Mouse (Mus musculus) neural tube, embryonic 15.5 days (tissue): ENCODE data around the gene Gpx3. TPM values are rescaled to one million over a fixed set of nuclear protein-coding genes. Genes with fewer than 3 reads are reported as not detected.
"Not testable (repeated sequence)": the region's sequence is repeated elsewhere in the genome, so short reads cannot be mapped to it uniquely, and the experiment has no call there.

ENCODE experiments used
- ATAC-seq: fragments of 200-750 bp; cut with Nextera tagmentation; 2 replicates; pipeline ENCODE4 v1.8.0; 2017; ENCODE audit warnings: mild to moderate bottlenecking, moderate TSS enrichment, moderate library complexity; ENCODE audit not compliant: low FRiP score
- H3K27ac ChIP-seq: fragments of 300-500 bp; sonication (generic); replicated peaks from 2 replicates; pipeline ENCODE4 v1.5.1; 2015; ENCODE audit warnings: mild to moderate bottlenecking, inconsistent platforms
- H3K27me3 ChIP-seq: fragments of 300-500 bp; sonication (generic); replicated peaks from 2 replicates; pipeline ENCODE4 v1.6.1; 2015; ENCODE audit warnings: inconsistent platforms
- H3K36me3 ChIP-seq: fragments of 300-500 bp; sonication (generic); 2 replicates; pipeline ENCODE4 v1.6.1; 2015; ENCODE audit warnings: inconsistent platforms
- H3K4me1 ChIP-seq: fragments of 300-500 bp; sonication (generic); 2 replicates; pipeline ENCODE4 v1.6.1; 2015; ENCODE audit warnings: inconsistent platforms
- H3K4me2 ChIP-seq: fragments of 300-500 bp; sonication (generic); 2 replicates; pipeline ENCODE4 v1.6.1; 2015; ENCODE audit warnings: inconsistent platforms, mild to moderate bottlenecking, moderate library complexity
- H3K4me3 ChIP-seq: fragments of 300-500 bp; sonication (generic); replicated peaks from 2 replicates; pipeline ENCODE4 v1.5.1; 2015; ENCODE audit warnings: mild to moderate bottlenecking, inconsistent platforms
- H3K9ac ChIP-seq: fragments of 300-500 bp; sonication (generic); replicated peaks from 2 replicates; pipeline ENCODE4 v1.6.1; 2015; ENCODE audit warnings: mild to moderate bottlenecking, inconsistent platforms
- H3K9me3 ChIP-seq: fragments of 300-500 bp; sonication (generic); replicated peaks from 2 replicates; pipeline ENCODE4 v1.6.1; 2016; ENCODE audit warnings: inconsistent platforms
- WGBS: fragments of 180-500 bp; shearing (Covaris S2); methylation state at CpG from one replicate; pipeline ENCODE4 v1.1.7; 2015; ENCODE audit warnings: mixed read lengths; 5-methylcytosine and 5-hydroxymethylcytosine counted together
- polyA plus RNA-seq: library from polyadenylated mRNA; unstranded; fragments of >200 nt; fragmentation: Nextera tagmentation; extraction: Ambion mirVana; gene quantifications from 2 replicates; pipeline ENCODE4 v1.2.1, GENCODE M21; 2015

Gpx3 gene
- polyA plus RNA-seq, 1 experiment from 2014 or later, result 69.2 TPM

DNA sequence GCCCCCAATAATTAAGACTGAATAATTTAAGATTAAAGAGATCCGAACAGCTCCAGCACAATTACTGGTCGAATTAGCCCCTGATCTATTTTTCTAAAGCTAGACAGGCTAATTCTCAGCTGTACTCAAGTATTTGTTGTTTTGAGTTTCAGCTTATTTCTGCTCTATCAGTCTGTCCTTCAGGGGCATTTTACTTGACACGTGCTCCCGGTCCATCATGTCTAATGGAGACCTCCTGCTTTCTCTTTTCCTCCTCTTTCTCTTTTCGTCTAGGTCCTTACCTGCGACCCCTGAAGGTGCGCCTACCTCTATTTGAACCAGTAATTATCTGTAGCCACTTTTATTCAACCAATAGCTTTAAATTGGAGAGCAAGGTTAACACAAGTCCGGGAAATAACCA is 52.5 kb downstream of the Gpx3 start:
- Histone ChIP-seq H3K9ac (no peak overlapping the region), H3K36me3 (no peaks in the 10 kb centered on the region), H3K4me1 (peaks cover 24% of the 10 kb centered on the region), H3K27me3 (0 out of 2 replicates have a peak, but pooled peaks cover 3% of the 10 kb centered on the region), H3K4me3 (no peak overlapping the region), H3K9me3 (no peaks in the 10 kb centered on the region), H3K27ac (no peak overlapping the region), H3K4me2 (peak overlapping the region; percentile 72; the same call in 1 of the 2 replicates)
- no peak for ATAC-seq
- 83% methylated on average over 8 of the region's 8 CpGs for WGBS

DNA sequence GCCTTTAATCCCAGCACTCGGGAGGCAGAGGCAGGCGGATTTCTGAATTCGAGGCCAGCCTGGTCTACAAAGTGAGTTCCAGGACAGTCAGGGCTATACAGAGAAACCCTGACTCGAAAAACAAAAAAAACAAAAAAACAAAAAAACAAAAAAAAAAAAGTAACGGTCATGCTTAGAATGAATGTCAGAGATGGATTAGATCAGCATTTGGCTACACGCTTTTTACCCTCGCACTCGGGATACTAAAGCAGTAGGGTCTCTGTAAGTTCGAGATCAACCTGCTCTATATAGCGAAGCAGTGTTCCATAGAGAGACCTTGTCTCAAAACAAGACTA is 53.1 kb downstream of the Gpx3 start:
- Histone ChIP-seq H3K4me2 (peak overlapping the region; percentile 72), H3K27ac (peak overlapping the region; percentile 87), H3K9ac (peak overlapping the region; percentile 66), H3K4me1 (peaks cover 24% of the 10 kb centered on the region), H3K4me3 (peak overlapping the region; percentile 58)
- not testable (repeated sequence) for ATAC-seq, H3K9me3 ChIP-seq, H3K36me3 ChIP-seq, H3K27me3 ChIP-seq
- WGBS, result 45% methylated on average over 10 of the region's 10 CpGs

DNA sequence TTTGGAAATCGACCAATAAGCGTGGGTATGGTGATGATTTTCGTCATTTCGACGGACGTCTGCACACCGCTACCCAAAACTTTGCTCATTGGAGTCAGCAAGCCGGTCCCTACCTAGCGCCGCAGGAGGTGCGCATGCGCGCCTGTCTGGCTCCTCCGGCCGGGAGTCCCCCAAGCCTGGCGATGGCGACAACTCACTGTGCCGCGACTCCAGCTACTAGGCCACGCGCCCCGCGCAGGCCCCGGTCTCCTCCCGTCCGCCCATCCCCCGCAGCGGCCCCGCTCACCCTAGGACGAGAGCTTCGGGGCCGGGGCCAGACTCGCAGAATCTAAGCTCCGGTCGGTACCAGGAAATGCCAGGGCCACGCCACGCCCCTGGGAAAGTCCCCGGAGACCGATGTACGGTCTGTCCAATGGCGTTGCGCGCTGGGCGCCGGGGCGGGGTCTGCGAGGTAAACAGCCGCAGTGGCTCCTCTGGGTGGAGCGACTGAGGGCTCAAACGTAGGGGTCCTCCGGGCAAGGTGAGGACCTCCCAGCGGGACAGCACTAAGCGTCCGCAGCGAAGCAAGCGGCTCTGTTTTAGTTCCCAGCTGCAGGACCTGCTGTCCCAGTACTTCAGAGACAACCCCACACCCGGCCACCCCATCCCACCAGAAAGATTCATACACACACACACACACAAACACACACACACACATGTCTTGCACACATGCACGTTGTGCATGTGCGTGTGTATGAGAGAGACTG is 53.7 kb downstream of the Gpx3 start:
- H3K36me3 ChIP-seq, result no peaks in the 10 kb centered on the region
- peak overlapping the region; percentile 87 for H3K27ac ChIP-seq
- 0 out of 2 replicates have a peak, but pooled peaks cover 3% of the 10 kb centered on the region for H3K27me3 ChIP-seq
- ATAC-seq, result peak; percentile 98
- peak overlapping the region; percentile 72 for H3K4me2 ChIP-seq
- H3K4me1 ChIP-seq, result peaks cover 24% of the 10 kb centered on the region
- peak overlapping the region; percentile 66 for H3K9ac ChIP-seq
- WGBS, result under 1% methylated on average over 59 of the region's 59 CpGs
- peak overlapping the region; percentile 58 for H3K4me3 ChIP-seq
- H3K9me3 ChIP-seq, result no peaks in the 10 kb centered on the region

DNA sequence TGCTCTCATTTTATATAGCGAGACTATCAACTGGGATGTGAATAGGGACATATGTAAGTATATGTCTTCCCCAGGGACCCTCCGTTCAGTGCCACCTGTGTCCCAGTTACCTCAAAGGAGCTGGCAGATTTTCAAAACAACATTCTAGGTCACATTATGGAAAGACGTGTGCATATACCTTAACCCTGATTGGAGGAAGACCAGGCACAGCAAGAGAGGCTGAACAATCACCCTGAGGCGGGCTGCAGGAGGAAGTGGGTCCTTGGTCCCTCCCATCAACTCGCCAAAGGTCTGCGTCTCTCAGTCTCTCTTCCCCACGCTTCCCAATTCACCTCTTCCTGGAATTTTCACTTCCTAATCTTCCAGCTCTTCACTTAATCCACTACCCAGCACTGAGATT is 54.7 kb downstream of the Gpx3 start:
- Histone ChIP-seq H3K27me3 (0 out of 2 replicates have a peak, but pooled peaks cover 3% of the 10 kb centered on the region), H3K36me3 (no peaks in the 10 kb centered on the region), H3K4me1 (peaks cover 24% of the 10 kb centered on the region), H3K9ac (no peak overlapping the region), H3K4me3 (no peak overlapping the region), H3K4me2 (no peak overlapping the region), H3K9me3 (no peaks in the 10 kb centered on the region), H3K27ac (no peak overlapping the region)
- ATAC-seq, result no peak
- 65% methylated on average over 7 of the region's 7 CpGs for WGBS

DNA sequence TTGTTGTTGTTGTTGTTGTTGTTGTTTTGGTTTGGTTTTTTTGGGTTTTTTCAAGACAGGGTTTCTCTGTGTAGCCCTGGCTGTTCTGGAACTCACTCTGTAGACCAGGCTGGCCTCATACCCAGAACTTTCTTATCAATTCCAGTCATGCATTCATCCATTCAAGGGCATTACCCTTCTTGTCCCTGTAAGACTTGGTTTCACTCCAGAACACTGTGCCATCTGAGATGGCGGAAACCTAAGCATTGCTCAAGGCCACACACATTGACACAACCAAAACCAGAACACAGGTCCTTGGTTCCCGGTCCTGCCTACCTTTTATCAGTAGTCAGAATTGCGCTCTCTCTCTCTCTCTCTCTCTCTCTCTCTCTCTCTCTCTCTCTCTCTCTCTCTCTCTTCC is 55.5 kb downstream of the Gpx3 start:
- 93% methylated on average over 3 of the region's 3 CpGs for WGBS
- not testable (repeated sequence) for H3K9ac ChIP-seq, H3K27ac ChIP-seq, H3K9me3 ChIP-seq, H3K4me3 ChIP-seq, ATAC-seq, H3K27me3 ChIP-seq, H3K36me3 ChIP-seq, H3K4me2 ChIP-seq
- peaks cover 24% of the 10 kb centered on the region for H3K4me1 ChIP-seq

DNA sequence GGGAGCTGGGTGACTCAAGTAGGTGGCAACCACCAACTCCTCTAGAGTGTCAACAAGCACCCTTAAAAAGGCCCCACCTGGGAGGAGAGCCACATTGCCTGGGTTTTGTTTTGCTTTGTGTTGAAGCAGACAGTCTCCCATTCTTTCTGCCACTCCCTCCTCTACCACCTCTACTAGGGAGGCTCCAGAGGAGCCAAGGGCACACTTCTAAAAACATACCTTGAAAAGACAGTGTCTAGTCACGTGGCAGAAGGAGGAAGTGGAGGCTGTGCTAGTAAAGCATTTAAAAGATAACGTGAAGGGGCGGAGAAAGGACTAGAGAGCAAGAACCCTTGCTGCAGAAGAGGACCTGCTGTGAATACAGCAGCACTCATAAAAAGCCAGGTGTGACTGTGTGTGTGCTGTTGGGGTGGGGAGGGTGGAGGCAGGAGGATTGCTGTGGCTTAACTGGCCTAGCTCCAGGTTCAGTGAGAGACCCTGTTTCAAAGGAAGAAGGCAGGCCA is 56.4 kb downstream of the Gpx3 start:
- H3K4me2 ChIP-seq, result no peak overlapping the region
- no peaks in the 10 kb centered on the region for H3K36me3 ChIP-seq
- ATAC-seq, result no peak
- H3K9ac ChIP-seq, result no peak overlapping the region
- no peak overlapping the region for H3K4me3 ChIP-seq
- H3K9me3 ChIP-seq, result no peaks in the 10 kb centered on the region
- 40% methylated on average over 3 of the region's 3 CpGs for WGBS
- H3K27ac ChIP-seq, result no peak overlapping the region
- H3K27me3 ChIP-seq, result no peaks in the 10 kb centered on the region
- peaks cover 24% of the 10 kb centered on the region for H3K4me1 ChIP-seq

Other genes starting within 250 kb of the Gpx3 start
- gene Cdc42se2, start 114.8 kb upstream of the Gpx3 start, polyA plus RNA-seq, result 120 and 130 TPM in 2 replicates
- 10.5 and 11.8 TPM in 2 replicates for gene Lyrm7, start 41.5 kb upstream of the Gpx3 start, polyA plus RNA-seq
- gene Hint1, start 36.1 kb upstream of the Gpx3 start, polyA plus RNA-seq, result 794 and 878 TPM in 2 replicates
- 20.0 and 23.2 TPM in 2 replicates for gene Tnip1, start 60.5 kb downstream of the Gpx3 start, polyA plus RNA-seq
- gene Anxa6, start 131.0 kb downstream of the Gpx3 start, polyA plus RNA-seq, result 98.4 and 142 TPM in 2 replicates
- gene Ccdc69, start 175.7 kb downstream of the Gpx3 start, polyA plus RNA-seq, result 0.56 and 2.7 TPM in 2 replicates
- 33.1 and 37.1 TPM in 2 replicates for gene Gm2a, start 195.7 kb downstream of the Gpx3 start, polyA plus RNA-seq
- not detected in 2 replicates for gene Slc36a3, start 249.3 kb downstream of the Gpx3 start, polyA plus RNA-seq